Mouse (Mus musculus) stomach, postnatal 0 days (tissue): ENCODE results near the gene Srgn. TPM values are rescaled to one million over a fixed set of nuclear protein-coding genes. Genes with fewer than 3 reads are reported as not detected.
A peak's percentile ranks its signal among the peaks of the same experiment; 100 is the strongest.

Experiments used
- ATAC-seq: fragments of 200-750 bp; cut with Nextera tagmentation; 2 replicates; pipeline ENCODE4 v1.8.0; 2017; ENCODE audit not compliant: low FRiP score, low TSS enrichment
- DNase-seq: peaks from one replicate; pipeline ENCODE4 v3.0.0-alpha.2; 2016; ENCODE audit warnings: low spot score
- H3K27ac ChIP-seq: fragments of 300-500 bp; sonication (generic); replicated peaks from 2 replicates; pipeline ENCODE4 v1.5.1; 2014; ENCODE audit warnings: mild to moderate bottlenecking, control low read depth
- H3K27me3 ChIP-seq: fragments of 300-500 bp; sonication (generic); 2 replicates; pipeline ENCODE4 v1.6.1; 2014; ENCODE audit warnings: low read length; ENCODE audit not compliant: control insufficient read depth, insufficient read depth
- H3K36me3 ChIP-seq: fragments of 300-500 bp; sonication (generic); 2 replicates; pipeline ENCODE4 v1.6.1; 2014; ENCODE audit warnings: low read length, mixed read lengths; ENCODE audit not compliant: control insufficient read depth, insufficient read depth
- H3K4me1 ChIP-seq: fragments of 300-500 bp; sonication (generic); replicated peaks from 2 replicates; pipeline ENCODE4 v1.6.1; 2014; ENCODE audit warnings: antibody characterized with exemption; ENCODE audit not compliant: control insufficient read depth, insufficient read depth
- H3K4me2 ChIP-seq: fragments of 300-500 bp; sonication (generic); replicated peaks from 2 replicates; pipeline ENCODE4 v1.6.1; 2014; ENCODE audit warnings: low read depth, mild to moderate bottlenecking, control low read depth, moderate library complexity
- H3K4me3 ChIP-seq: fragments of 300-500 bp; sonication (generic); 2 replicates; pipeline ENCODE4 v1.5.1; 2014; ENCODE audit warnings: low read depth, low read length, control low read depth
- H3K9ac ChIP-seq: fragments of 300-500 bp; sonication (generic); 2 replicates; pipeline ENCODE4 v1.6.1; 2014; ENCODE audit warnings: mild to moderate bottlenecking, low read length, control low read depth, mixed read lengths
- H3K9me3 ChIP-seq: fragments of 300-500 bp; sonication (generic); 2 replicates; pipeline ENCODE4 v1.6.1; 2016; ENCODE audit warnings: low read length; ENCODE audit not compliant: control insufficient read depth
- CTCF ChIP-seq: IDR thresholded peaks from 2 replicates; pipeline ENCODE4 v1.5.1; 2016; ENCODE audit warnings: antibody characterized with exemption, low read depth, mild to moderate bottlenecking, moderate library complexity
- EP300 ChIP-seq: optimal IDR thresholded peaks from 2 replicates; pipeline ENCODE3; 2016; ENCODE audit warnings: antibody characterized with exemption
- WGBS: fragments of 180-500 bp; shearing (Covaris S2); extraction: QIAGEN DNeasy Blood & Tissue Kit; methylation state at CpG from one replicate; pipeline ENCODE4 v1.1.7; 2014; 5-methylcytosine and 5-hydroxymethylcytosine counted together
- polyA plus RNA-seq: library from polyadenylated mRNA; unstranded; fragments of >200 nt; fragmentation: Nextera tagmentation; extraction: Ambion mirVana; gene quantifications from 2 replicates; pipeline ENCODE4 v1.2.1, GENCODE M21; 2015

Gene Srgn
- polyA plus RNA-seq, 1 experiment from 2014 or later, result 14.2 TPM

DNA sequence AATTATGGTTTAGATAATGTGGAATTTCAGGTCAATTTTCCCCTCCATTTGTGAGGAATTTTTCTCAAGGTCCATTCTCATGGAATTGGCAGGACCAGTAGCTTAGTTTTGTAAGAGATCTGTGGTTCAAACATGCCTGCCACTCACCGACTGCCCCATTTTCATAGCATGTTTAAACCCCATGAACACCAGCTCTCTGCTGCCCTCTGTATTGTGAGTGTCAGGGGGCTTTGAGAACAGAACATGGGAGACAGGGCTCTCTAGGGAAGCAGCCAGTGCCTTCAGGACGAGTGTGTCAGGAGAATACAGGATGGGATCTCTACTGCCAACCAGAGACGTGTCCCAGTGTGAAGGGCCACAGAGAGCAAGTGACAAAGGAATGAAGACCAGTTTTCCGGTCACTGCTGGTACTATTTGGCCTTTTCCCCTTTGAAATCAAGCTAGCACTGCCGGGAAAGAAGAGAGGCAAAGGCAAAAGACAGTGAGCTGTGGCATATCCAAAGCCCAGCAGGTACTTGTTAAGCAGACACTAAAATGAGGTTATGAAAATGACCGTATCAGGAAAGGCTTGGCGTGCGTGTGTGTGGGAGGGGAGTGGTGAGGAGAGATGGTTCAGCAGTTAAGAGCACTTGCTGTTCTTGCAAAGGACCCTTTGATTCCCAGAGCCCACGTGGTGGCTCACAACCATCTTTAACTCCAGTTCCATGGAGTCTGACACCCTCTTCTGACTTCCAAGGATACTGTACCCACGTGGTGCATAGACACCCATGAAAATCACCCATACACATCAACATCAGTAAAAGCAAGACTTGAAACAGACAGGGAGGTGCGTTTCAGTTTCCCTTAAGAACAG is 28.7 kb upstream of the Srgn start:
- H3K27ac ChIP-seq, result no peak overlapping the region

DNA sequence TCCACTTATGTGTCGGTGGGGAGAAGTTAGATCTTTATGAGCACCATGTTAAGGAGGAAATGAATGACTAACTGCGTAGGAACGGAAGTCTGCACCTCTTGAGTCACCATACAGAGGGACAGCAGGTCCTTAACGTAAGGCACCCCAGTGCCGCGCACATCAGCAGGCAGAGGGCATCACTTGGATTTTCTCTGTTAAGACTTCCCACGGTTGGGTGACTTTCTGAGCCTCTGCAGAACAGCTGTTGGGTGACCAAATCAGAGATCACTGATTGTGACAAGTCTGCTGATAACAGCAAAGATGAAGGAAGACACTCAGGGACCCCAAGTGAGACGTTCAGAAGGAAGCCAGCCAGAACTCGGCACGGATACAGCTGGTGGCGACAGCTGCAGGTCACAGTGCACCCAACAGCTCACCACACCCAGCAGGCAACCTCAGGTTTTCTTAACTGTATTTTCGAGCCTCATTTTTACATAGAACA is 26.4 kb upstream of the Srgn start:
- H3K9me3 ChIP-seq, result no peaks in the 10 kb centered on the region
- H3K4me2 ChIP-seq, result no peak overlapping the region
- DNase-seq, result no peak
- H3K36me3 ChIP-seq, result 0 out of 2 replicates have a peak, but pooled peaks cover 3% of the 10 kb centered on the region
- H3K4me3 ChIP-seq, result no peak overlapping the region
- H3K9ac ChIP-seq, result no peak overlapping the region
- H3K4me1 ChIP-seq, result no peaks in the 10 kb centered on the region
- TF ChIP-seq EP300 (no peak), CTCF (no peak)
- H3K27me3 ChIP-seq, result no peaks in the 10 kb centered on the region
- WGBS, result 79% methylated on average over 12 of the region's 12 CpGs
- no peak overlapping the region for H3K27ac ChIP-seq
- ATAC-seq, result no peak

More for the DNA sequence above, 28.7 kb upstream of the Srgn start:
- H3K9me3 ChIP-seq, result no peaks in the 10 kb centered on the region
- no peak overlapping the region for H3K9ac ChIP-seq
- H3K27me3 ChIP-seq, result no peaks in the 10 kb centered on the region
- no peak overlapping the region for H3K4me3 ChIP-seq
- H3K36me3 ChIP-seq, result peaks cover 6% of the 10 kb centered on the region; the same call in 1 of the 2 replicates
- H3K4me2 ChIP-seq, result no peak overlapping the region
- ATAC-seq, result no peak
- no peaks in the 10 kb centered on the region for H3K4me1 ChIP-seq
- 73% methylated on average over 11 of the region's 11 CpGs for WGBS
- TF ChIP-seq CTCF (peak; percentile 24; the same call in 1 of the 2 replicates), EP300 (no peak)
- DNase-seq, result no peak

DNA sequence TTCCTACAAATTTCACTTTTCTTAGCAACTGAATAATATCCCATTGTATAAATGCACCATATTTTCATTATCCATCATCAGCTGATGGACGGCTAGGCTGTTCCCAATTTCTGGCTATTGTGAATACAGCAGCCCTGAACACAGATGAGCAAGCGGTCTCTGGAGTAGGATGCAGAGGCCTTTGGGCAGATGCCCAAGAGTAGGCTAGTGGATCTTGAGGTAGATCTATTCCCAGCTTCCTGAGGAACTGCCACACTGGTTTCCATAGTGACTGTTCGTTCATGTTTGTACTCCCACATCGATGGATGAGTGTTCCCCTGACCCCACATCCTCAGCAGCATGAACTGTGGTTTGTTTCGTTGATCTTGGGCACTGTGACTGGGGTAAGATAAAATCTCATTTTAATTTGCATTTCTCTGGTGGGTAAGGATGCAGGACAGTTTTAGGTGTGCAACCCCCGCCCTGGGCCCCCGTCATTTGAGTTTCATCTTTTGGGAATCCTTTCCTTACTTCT is 23.6 kb upstream of the Srgn start:
- Histone ChIP-seq H3K27me3 (no peaks in the 10 kb centered on the region), H3K36me3 (no peaks in the 10 kb centered on the region), H3K9me3 (no peaks in the 10 kb centered on the region), H3K4me2 (no peak overlapping the region), H3K9ac (no peak overlapping the region), H3K4me1 (no peaks in the 10 kb centered on the region), H3K27ac (no peak overlapping the region), H3K4me3 (no peak overlapping the region)
- DNase-seq, result no peak
- 66% methylated on average over 7 of the region's 7 CpGs for WGBS
- no peak for ATAC-seq
- TF ChIP-seq CTCF (no peak), EP300 (no peak)

DNA sequence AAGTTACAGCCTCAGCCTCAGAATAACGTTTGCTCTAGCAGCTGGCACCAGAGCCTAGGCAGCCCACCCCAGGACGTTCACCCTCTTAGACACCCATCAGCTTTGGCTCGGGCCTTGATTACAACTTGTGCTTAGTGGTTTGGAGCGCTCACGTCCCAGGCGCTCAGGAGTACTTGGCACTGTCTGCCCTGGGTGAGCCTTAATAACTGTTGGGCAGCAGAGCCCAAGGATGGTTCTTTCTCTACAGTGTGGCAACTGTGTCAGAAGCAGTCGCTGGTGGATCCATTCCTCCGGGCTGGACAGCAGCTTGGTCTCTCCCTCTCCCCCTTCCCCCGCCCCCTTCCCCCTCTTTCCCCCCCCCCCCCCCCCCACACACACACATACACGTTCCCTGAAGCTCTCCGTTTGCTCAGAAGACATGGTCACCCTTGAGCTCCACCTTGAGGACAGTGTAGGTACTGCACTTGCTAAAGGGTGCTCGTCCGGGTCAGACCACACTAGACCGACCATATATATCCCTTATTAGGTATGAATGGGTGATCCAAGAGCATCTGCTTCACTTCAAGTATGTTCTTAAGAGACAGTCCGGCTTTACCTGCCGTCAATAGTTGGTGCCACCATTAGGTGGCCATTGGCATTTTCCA is 22.4 kb upstream of the Srgn start:
- ATAC-seq, result peak; percentile 64
- peak; percentile 75 for DNase-seq
- no peak overlapping the region for H3K9ac ChIP-seq
- H3K27me3 ChIP-seq, result no peaks in the 10 kb centered on the region
- H3K27ac ChIP-seq, result no peak overlapping the region
- TF ChIP-seq EP300, result no peak
- peak; percentile 79 for TF ChIP-seq CTCF
- no peak overlapping the region for H3K4me2 ChIP-seq
- H3K36me3 ChIP-seq, result no peaks in the 10 kb centered on the region
- H3K9me3 ChIP-seq, result no peaks in the 10 kb centered on the region
- no peaks in the 10 kb centered on the region for H3K4me1 ChIP-seq
- no peak overlapping the region for H3K4me3 ChIP-seq
- WGBS, result 27% methylated on average over 14 of the region's 16 CpGs

DNA sequence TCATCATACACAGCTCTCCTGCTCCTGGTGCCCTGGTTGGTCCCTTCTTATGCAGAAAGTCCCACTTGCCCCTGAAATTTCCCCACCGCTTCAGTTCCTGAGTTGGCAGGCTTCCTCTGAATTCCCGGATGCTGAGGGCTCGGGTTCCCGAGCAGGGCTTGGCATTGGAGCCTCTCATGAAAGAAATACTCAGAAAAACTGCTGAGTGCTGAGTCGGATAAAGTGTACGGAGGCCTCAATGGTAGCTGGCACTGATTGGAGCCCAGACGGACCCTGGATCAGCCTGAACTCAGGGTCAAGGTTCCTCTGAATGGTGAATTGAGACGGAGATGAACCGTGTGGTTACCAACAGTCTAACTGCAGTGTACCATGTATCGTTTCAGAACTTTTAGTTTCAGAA is 19.2 kb upstream of the Srgn start:
- ATAC-seq (no peak), DNase-seq (no peak)
- Histone ChIP-seq H3K4me2 (no peak overlapping the region), H3K9ac (no peak overlapping the region), H3K36me3 (no peaks in the 10 kb centered on the region), H3K4me3 (no peak overlapping the region), H3K27me3 (no peaks in the 10 kb centered on the region), H3K27ac (no peak overlapping the region), H3K9me3 (no peaks in the 10 kb centered on the region), H3K4me1 (no peaks in the 10 kb centered on the region)
- 68% methylated on average over 10 of the region's 10 CpGs for WGBS
- no peak for TF ChIP-seq CTCF
- no peak for TF ChIP-seq EP300

DNA sequence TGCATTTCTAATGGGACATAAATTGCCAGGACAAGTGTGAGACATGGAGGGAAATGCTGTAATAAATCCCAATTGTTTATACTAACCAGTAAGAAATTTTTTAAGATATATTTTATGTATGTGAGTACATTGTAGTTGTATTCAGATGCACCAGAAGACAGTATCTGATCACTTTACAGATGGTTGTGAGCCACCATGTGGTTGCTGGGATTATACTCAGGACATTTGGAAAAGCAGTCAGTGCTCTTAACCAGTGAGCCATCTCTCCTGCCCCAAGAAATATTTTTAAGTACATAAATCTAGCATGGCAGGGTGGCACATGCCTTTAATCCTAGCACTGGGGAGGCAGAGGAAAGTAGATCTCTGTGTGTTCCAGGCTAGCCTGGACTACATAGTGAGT is 18.5 kb upstream of the Srgn start:
- DNase-seq (no peak), ATAC-seq (no peak)
- no peak for TF ChIP-seq CTCF
- no peak for TF ChIP-seq EP300
- Histone ChIP-seq H3K36me3 (no peaks in the 10 kb centered on the region), H3K27ac (no peak overlapping the region), H3K4me3 (no peak overlapping the region), H3K9me3 (no peaks in the 10 kb centered on the region), H3K4me1 (no peaks in the 10 kb centered on the region), H3K4me2 (no peak overlapping the region), H3K9ac (no peak overlapping the region), H3K27me3 (no peaks in the 10 kb centered on the region)
